Mouse (Mus musculus) left cerebral cortex, postnatal 10 days (tissue): ENCODE results near the gene Psma1. TPM values are rescaled to one million over a fixed set of nuclear protein-coding genes. Genes with fewer than 3 reads are reported as not detected.
A peak's percentile ranks its signal among the peaks of the same experiment; 100 is the strongest.

Source experiments
- DNase-seq, 2 experiments: peaks; one replicate each; pipeline ENCODE4 v3.0.0; 2021 to 2022; ENCODE audit warnings: low spot score in 2 of 2, mixed read lengths in 1 of 2; ENCODE audit errors: extremely low spot score in 1 of 2
- intact Hi-C: fragments of 180-260 bp; cut with DNase I; formaldehyde crosslinking; loops from one replicate; pipeline ENCODE4 v1.15.1; 2025
- total RNA-seq, 2 experiments: library from RNA; stranded (reverse); gene quantifications; 2 replicates each; pipeline ENCODE4 v1.2.3; 2021

Psma1 gene
- total RNA-seq, 2 experiments from 2014 or later, result 138 to 147 TPM

GRCm38 (mm10) chr7:114284296-114284910 is 8.5 kb upstream of the Psma1 start:
- intact Hi-C loops, result loop anchor here (10.0 kb wide), 1 partner anchor 530 kb away; no protein-coding TSS in a partner anchor
- no peak for DNase-seq

- intact Hi-C loops, result loop anchor here (10.0 kb wide), 1 partner anchor 532 kb away; no protein-coding TSS in a partner anchor
- no peak for DNase-seq
Observed at GRCm38 (mm10) chr7:114283006-114283405, 7.1 kb upstream of the Psma1 start.

- DNase-seq, result no peak
- intact Hi-C loops, result loop anchor here (10.0 kb wide), 1 partner anchor 533 kb away; no protein-coding TSS in a partner anchor
Observed at GRCm38 (mm10) chr7:114281671-114282070, 5.8 kb upstream of the Psma1 start.

- intact Hi-C loops, result loop anchor here (5.0 kb wide), 2 partner anchors 142 to 217 kb away; partner anchors contain the start of gene Pde3b
- DNase-seq, result no peak
Observed at GRCm38 (mm10) chr7:114275372-114276004, 430 bp downstream of the Psma1 start.

- intact Hi-C loops, result loop anchor here (5.0 kb wide), 1 partner anchor 36 kb away; no protein-coding TSS in a partner anchor
Observed at GRCm38 (mm10) chr7:114268446-114268845, 7.5 kb downstream of the Psma1 start.

GRCm38 (mm10) chr7:114253885-114254833 is 21.8 kb downstream of the Psma1 start, which contains the start of gene Copb1:
Copb1 (minus strand) TSS chr7:114254711.
- DNase-seq, result peak; percentile 87 to 95
- intact Hi-C loops, result no loop called here

More at GRCm38 (mm10) chr7:114268446-114268845, 7.5 kb downstream of the Psma1 start:
- no peak for DNase-seq

- no peak for DNase-seq
- intact Hi-C loops, result no loop called here
Observed at GRCm38 (mm10) chr7:114251684-114252083, 24.2 kb downstream of the Psma1 start.

GRCm38 (mm10) chr7:114233980-114234379 is 41.9 kb downstream of the Psma1 start:
- intact Hi-C loops, result loop anchor here (2.0 to 5.0 kb wide), 2 partner anchors 15 to 33 kb away; no protein-coding TSS in a partner anchor
- DNase-seq, result no peak

- no peak for DNase-seq
- intact Hi-C loops, result loop anchor here (2.0 to 5.0 kb wide), 2 partner anchors 16 to 34 kb away; no protein-coding TSS in a partner anchor
Observed at GRCm38 (mm10) chr7:114232982-114233381, 42.9 kb downstream of the Psma1 start.

- no peak for DNase-seq
- intact Hi-C loops, result loop anchor here (2.0 to 5.0 kb wide), 2 partner anchors 17 to 35 kb away; no protein-coding TSS in a partner anchor
Observed at GRCm38 (mm10) chr7:114231857-114232256, 44.1 kb downstream of the Psma1 start.

- DNase-seq, result no peak
- intact Hi-C loops, result no loop called here
Observed at GRCm38 (mm10) chr7:114226521-114226920, 49.4 kb downstream of the Psma1 start.

- no peak for DNase-seq
- intact Hi-C loops, result no loop called here
Observed at GRCm38 (mm10) chr7:114220433-114220832, 55.5 kb downstream of the Psma1 start.

- DNase-seq, result no peak
- intact Hi-C loops, result no loop called here
Observed at GRCm38 (mm10) chr7:114216908-114217307, 59.0 kb downstream of the Psma1 start.

Other genes with a start within 250 kb of the Psma1 start
- gene Rras2, start 158.3 kb downstream of the Psma1 start, total RNA-seq, result 10 to 100 TPM; 60.3 to 67.5 TPM
- gene Copb1, start 21.4 kb downstream of the Psma1 start, total RNA-seq, result 10 to 100 TPM; 61.8 to 64.7 TPM
- gene Pde3b, start 139.2 kb upstream of the Psma1 start, total RNA-seq, result 10 to 100 TPM; 11.1 to 11.6 TPM